Mouse (Mus musculus) testis, postnatal 14 days (tissue): ENCODE measurements around the gene Pxdc1.

Experiments used
- DNase-seq: peaks from one replicate; pipeline ENCODE4 v3.0.0; 2021; ENCODE audit warnings: low spot score

Gene Pxdc1

DNA sequence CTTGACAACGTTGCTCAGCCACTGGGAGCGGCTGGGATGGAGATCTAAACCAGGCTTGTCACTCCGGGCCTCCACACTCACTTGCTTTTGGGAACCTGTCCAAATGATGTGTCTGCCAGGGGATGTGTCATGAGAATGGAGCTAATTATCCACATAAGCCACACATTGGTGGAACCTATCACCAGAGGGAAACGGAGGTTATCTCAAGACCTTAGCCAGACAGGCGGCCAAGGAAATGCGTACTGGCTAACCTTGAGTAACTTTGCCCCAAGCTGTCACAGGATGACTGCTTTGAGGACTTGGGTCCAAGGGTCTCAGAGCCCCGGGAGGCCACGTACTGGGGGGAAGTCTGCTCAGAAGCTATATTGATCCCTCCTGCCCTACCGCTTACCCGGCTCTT lies 2.3 kb downstream of the Pxdc1 start:
- no peak for DNase-seq

DNA sequence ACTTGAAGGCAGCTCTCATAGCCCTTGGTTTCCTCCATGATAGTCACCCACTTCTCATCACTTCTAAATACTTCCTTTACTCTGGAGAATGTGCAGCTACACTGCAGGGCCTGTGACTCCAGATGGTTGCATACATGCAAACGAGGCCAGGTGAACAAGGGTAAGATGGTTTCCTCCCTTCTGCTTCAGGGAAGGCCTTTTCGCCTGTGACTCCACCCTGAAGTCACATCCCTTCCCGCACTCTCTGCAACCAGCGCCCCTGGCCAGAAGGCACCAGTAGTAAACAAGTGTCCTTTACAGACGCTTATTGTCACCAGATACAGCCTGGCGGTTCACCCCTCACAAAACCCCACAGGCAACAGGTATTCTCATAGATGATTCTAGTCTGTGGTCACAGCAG lies 2.9 kb downstream of the Pxdc1 start:
- no peak for DNase-seq

DNA sequence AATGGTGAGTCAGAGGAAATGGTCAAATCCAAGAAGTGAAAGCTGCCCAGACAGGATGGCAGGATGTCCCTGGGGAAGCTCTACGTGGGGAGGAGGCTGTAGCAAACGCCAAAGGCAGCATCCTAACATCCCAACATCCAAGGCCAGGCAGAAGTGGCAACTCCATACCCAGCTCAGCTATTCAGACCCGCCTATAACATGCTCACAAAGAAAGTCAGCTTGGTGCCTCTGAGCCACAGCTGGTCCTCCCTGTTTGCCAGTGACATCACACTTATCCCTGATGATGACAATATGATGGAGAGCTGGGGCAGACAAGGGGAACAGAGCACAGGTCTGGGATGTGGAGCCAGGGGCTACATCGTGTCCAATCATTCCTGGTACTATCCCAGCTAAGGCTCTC lies 5.5 kb downstream of the Pxdc1 start:
- DNase-seq: no peak

DNA sequence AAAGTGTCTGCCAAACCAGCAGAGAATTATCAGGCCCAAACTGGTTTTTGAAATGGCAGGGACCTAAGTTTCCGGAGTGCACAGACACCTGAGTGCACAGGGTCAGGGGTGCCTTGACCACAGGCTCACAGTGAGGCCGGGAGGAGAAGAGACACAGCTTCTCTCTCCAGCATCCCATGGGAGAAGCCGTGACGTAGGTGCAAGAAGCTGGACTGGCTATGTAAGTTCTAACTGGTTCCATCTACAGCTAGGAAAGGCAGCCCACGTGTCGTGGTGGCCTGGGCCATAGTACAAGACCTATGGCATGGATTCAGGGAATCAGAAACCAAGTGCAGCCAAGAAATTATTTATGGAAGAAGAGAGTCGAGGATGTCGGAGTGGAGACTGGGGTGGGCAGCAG lies 6.1 kb downstream of the Pxdc1 start:
- DNase-seq: no peak

DNA sequence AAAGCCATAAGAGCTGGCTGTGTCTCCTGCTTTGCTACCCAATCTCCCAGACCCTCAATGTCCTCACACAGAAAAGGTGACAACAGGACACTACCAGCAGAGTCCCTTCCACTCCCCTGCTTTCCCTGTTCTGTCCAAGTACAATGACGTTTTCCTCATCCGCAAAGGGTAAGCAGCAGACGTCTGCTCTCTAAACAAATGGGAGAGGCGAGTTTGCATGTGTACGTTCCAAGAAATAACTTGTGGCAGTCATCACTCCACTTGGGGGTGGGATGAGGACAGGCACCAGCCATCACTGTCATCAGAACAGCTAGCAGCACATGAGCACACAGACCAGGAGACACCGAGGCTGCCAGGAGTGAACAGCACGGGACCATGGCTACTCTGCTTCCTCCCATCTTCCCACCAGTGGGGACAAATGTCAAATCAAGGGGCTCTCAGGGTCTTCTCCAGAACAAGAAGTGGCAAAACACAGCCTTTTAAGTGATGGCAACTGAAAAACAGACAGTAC lies 7.0 kb downstream of the Pxdc1 start:
- DNase-seq: no peak

DNA sequence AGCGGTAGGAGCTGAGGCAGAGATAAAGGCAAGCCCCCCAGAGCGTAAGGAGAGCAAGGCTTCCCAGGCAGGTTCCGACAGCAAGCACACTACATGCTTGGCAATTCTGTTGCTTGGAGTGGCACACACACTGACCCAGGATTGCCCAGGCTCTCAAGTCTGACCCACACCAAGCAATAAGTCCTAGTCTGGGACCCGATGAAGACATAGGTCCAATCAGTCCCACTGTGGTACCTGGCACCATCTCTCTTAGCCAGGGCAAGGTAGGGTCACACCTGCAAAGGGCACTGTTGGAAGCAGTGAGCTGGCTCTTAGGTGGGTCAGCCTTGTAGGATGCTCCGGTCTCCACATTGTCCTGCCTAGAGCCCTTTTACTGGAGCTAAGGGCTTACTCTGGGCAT lies 7.8 kb downstream of the Pxdc1 start:
- DNase-seq: no peak

DNA sequence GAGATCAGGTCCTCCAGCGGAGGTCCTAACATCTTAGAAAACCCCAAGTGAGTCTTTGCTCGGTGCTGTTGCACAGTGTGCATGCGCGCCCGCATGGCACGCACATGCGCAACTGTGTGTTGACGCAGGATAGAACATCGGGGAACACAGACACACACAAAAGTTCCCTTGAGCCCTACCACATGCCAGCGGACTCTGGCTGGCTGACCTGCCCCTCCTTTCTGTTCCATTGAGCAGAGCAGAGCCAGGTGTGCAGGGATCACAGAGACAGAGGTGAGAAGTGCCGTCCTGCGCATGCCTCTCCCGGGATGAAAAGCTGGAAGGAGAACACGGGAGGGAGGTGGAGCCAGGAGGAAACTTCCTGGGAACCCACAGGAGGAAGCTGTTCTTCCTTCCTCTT lies 8.9 kb downstream of the Pxdc1 start:
- peak; percentile 5 for DNase-seq

DNA sequence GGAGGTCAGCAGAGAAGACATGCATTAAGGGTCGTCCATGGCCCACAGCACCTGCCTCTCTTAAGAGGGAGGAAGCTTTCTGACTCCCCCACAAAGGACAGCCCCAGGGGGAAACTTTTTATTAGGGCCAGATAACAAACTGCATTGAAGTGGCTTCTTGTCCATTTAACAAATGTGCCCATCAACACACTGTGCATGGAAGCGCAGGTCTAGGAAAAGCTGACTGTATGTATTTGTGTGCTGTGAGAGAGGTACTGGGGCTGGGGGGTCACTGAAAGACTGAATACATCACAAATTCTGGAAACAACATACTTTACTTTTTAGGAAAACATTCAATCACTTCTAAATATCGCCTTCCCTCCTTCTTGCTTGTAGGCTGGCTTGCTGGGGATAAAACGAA lies 9.4 kb downstream of the Pxdc1 start:
- DNase-seq: no peak

DNA sequence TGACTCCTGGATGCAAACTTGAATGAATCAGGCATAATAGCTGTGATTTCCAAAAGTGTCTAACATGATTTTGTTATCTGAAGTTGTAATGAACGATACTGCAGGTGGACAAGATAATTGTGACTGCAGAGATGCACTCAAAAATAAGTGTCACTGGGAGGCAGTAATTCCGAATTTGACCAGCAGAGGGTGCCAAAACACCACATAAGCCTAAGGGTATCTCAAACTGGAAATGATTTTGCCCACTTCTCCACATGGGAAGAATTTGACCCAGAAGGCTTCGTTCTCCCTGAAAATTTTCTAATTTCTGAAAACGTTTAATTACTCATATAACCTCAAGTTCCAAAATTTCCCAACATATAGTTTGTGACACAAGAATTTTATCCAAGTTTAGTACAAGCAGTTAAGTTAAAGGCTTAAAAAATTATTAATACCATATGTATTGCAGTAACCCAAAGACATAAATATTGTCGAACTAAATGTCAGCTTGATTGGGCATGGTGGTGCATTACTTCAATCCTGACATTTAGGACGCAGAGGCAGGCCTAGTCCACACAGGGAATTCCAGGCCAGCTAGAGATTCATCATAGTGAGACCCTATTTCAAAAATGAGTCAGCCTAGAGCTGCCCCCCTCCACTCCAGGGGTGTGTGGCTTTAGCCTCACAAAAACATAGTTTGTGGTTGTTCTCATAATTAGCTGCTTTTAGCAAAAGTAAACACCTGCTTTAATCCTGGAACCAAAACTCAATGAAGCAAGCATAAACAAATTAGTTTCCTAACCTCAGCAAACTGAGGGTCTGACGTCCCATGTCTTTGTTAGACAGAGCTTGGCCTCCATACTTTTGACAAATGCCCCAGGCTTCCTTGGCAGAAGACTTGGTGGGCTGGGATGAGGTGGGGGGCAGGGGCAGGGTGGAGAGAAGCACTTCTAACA lies 10.1 kb downstream of the Pxdc1 start:
- DNase-seq: peak; percentile 10

DNA sequence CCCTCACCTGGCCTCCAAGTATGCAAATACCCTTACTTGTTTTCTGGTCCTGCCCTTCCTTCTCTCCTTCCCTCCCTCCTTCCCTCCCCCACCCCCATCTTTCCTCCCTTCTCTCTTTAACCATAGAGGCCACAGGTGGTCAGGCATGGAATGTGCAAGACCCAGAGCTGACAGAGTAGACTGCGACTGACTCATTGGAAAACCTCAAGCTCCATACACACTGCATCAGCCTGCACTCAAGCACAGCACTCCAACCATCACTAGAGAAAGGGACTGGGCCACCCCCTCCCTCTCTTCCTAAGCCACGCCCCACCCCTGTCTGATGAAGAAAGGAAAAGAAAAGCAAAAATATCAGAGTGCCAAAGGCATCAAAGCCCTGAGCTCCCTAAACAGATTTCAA lies 12.2 kb downstream of the Pxdc1 start:
- DNase-seq: no peak

DNA sequence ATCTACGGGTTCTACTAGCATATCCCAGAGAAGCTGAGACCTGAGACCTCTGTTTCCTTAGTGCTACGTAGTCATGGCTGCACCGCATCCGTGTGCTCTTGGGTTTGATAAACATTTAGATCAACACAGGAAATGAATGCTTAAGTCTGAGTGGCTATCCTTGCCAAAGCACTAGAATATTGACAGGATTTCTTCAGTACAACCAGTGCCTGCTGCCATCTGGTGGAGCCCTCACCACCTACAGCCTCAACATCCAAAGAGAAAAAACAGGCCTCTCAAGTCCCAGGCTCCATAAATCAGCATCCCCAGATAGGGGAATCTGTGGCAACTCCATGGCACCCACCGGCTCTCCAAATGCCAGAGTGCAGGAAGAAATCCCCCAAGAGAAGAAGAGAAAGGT lies 17.3 kb downstream of the Pxdc1 start:
- DNase-seq: no peak

DNA sequence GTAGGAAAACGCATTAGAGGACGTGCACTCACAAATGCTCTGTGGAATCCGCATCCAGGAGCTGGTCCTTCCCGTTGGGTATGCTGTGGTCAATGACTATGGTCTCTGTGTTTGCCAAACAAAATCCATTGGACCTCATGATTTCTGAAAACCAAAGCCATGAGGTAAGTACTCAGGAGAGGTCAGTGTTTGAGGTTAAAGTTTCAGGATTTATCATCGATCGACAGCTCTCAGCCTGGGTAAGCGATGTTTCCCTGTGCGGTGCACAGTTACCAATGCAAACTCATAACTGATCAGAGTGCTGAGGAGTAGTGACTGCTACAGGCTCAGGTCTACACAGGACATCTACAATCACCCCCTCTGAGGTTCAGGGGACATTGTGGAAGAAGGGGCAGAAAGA lies 23.0 kb downstream of the Pxdc1 start:
- DNase-seq: no peak

DNA sequence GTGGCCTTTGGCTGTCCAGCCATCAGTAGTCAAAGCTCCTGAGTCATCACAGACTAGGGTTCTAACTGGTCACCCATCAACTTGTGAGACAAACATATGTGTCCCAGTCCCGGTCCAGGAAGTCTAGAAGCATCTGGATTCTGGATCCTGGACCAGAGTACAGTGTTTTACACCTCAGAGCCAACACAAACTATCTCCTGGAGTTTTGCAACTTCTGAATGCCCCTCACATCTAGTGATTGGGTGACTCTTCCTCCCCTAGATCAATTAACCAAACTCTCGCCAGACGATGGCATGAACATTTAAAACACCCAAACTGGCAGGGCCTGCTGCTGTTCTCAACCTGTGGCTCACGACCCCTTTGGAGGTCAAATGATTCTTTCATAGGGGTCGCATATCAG lies 23.5 kb downstream of the Pxdc1 start:
- no peak for DNase-seq

DNA sequence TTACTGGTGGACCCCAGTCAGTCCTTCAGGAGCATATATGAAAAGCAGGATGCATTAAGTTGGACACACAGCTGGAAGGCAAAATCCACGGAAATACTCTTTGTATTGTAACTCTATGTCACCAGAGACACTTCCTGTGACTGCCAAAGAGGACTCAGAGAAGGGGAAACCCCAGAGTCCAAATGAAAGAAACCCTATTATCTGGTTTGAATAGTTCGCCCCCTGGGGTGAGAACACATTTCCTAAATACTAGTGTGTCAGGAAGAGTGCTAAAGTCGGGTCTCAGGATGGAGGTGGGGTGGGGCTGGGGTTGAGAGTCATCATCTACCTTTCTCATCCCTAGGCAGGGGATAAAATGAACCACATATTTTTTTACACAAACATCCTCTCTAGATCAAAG lies 25.8 kb downstream of the Pxdc1 start:
- DNase-seq: no peak

DNA sequence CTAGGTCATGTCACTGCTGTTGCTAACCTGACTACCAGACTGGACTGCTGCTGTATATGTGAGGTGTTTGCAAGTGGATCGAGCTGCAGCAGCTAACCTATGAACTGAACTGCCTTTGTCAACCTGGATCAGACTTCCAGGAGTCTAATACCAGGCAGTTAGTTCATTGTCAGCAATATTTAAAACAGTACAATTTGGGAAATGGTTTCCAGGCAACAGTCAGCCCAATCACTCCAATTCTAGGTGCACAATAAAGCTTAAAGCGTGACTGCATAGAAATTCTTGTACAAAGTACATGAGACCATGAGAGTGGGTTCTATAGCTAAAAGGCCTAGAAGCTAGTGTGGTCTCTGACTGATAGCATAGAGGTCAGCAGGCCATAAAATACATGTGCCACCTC lies 28.9 kb downstream of the Pxdc1 start:
- DNase-seq: no peak

DNA sequence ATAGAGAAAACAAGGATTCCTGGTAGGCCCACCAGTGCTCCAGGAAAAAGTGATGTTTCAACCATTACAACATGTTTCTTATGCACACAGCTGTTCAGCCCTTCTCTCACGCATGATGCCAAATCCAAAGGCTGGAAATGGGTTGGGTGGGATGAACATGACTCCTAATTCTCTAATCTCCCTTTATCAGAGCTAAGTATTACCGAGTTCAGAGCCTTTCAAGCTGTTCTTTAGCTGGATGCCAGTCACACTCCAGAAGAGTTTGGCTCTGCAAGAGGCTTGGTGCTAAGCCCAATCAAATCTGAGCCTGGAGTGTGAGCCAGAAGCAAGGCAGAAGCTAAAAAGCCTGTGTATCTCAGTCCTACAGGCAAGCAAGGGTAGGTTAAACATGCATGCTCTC lies 40.9 kb downstream of the Pxdc1 start:
- no peak for DNase-seq

DNA sequence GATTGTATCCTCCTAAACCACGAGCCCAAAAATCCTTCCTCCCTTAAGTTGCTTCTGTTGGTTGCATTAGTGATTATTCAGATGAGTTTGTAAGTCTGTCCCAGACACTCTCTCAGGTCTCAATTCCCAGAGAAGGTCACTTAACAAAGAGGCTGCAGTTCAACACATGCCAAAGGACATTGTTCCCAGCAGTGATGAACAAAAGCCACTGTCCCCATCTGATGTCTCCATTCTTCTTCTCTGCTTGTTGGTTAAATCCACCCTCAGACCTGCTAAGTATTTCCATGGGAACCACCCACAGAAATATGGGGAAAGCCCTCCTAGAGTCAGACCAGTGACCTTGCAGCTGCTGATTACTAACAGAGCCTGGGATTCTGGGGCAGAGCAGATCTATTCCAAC lies 43.6 kb downstream of the Pxdc1 start:
- no peak for DNase-seq

DNA sequence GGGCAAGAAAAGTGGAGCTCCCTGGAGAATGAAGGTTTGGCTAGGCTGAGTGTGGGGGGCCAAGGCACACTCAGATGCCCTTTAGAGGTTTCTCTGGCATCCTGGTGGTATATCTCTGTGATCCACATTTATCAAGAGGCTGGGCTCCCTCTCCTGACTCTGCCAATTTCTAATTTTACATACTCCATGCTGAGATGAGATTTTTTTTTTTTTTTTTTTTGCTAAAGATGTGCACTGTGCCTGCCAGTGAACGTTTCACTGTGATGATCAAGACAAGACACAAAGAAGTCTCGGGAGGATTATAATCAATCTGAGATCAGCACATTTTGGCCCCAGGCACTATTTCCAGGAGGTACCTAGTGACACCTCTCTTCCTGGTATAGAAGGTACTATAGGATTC lies 46.2 kb downstream of the Pxdc1 start:
- no peak for DNase-seq

DNA sequence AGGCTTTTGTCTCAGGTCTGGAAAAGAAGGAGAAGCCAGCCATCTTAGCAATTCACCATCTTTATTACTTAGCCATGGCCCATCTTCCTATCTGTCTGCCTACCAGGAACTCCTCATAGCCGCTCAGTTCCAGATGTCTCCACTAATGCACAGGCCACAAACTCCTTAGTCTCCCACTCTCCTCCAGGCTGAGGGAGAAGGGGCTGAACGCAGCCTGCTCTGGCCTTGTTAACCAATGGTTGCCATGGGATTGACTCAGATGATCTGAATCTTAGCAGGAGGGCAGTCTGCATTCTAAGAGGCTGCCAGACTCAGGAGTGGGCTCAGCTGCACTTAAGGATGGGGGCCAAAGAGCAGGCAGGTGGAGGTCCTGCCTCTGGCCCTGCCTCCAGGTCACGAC lies 47.4 kb downstream of the Pxdc1 start:
- DNase-seq: no peak

DNA sequence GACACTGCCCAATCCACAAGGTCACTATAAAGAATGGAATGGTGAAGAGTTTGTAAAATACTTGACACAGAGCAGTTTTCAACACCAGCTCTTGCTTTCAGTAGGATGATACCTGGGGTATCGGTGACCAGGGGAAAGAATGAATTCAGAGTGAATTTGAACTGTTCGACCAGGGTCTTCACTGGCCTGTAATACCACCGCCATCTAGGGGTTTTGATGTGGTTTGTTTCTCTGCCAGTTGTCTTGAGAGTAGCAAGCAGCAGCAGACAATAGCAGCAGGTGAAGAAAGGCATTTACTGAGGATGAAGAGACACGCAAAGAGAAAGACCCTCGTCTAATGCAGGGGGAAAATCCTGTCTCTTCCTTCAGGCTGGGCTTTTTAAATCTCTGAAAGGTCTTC lies 48.1 kb downstream of the Pxdc1 start:
- DNase-seq: no peak

DNA sequence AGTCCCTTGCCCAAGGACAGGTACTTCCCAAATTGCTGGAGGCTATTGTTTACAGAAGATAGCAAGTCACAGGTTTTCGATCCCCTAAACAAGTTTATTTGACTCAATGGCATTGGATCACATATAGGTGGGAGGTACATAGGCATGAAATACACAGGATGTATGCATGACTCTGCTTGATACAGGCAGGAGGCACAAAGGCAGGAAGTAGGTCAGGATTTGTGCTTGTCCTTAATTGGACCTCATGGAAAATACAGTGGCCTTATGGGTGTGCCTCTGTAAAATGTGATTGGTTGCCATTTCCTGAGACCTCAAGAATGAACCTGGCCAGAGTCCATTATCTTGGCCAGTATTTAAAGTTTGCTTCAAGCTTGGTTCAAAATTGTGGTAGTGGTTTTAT lies 48.9 kb downstream of the Pxdc1 start:
- no peak for DNase-seq

DNA sequence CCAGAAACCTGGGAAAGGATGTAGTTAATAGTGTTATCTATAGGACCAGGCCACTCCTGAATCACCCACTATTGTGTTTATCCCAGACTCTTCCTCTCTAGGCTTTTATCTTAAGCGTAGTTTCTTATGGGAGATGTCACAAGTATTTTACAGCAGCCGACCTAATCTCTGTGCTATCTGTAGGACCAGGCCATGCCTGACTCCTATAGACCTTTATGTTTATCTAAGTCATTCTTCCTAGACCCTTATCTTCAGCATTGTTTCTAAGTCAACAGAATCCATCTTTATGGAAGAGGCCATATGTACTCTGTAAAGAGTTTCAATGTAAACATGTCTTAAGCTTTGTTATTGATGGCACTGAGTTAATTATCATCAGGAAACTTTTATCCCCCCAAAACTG lies 50.5 kb downstream of the Pxdc1 start:
- DNase-seq: no peak

DNA sequence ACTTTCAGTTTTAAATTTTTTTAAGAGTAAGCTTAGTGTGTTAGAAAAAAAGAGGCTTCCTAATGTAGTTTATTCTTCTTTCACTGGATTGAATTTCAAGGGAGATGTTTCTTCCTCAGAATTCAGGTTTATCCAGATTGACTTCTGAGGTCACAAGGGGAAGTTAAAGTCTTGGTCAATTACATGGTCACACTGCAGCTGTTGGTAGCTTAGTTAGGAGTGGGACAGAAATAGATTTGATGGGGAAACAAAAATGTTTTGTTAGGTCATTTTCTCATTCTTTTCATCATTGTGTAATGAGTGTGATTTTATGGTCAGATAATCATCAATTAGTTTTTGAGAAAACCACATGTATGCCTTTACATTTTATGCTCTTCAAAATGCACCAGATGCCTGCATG lies 56.5 kb downstream of the Pxdc1 start:
- DNase-seq: no peak
